Mouse (Mus musculus): ENCODE data around the gene Anxa6. TPM values are rescaled to one million over a fixed set of nuclear protein-coding genes. Genes with fewer than 3 reads are reported as not detected.
A peak's percentile ranks its signal among the peaks of the same experiment; 100 is the strongest.

Gene Anxa6
- total and polyA plus RNA-seq, 3 experiments: 115 to 168 (median 162) TPM

DNA sequence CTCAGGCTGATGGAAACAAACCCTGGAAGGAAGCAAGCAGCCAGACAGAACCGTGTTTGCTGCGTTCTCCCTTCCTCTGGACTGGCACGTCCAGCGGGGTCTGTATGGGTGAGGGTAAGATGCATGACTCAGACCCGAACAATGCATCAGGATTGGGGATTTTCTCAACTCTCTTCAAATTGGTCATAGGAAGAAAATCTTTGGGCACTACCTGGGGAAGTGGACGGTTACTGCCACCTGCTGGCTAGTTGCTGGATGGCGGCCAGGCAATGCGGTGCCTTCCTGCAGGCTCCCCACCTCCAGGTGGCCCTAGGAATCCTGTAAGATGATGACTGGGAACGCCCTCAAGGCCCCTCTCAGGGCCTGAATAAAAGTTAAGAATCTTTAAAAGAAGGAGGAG is 6.3 kb upstream of the Anxa6 start (continued):
- TF ChIP-seq KAT2A (IDR thresholded peaks at IDR 0.05; ENCODE audit: insufficient replicate concordance, low read length): no peak
- TF ChIP-seq UBTF (IDR thresholded peaks at IDR 0.05; ENCODE audit: low read depth, low read length): no peak
- peak; percentile 79; the same call in 1 of the 2 replicates for TF ChIP-seq SIN3A (IDR thresholded peaks at IDR 0.05; ENCODE audit: low read length)
- TF ChIP-seq JUND (conservative IDR thresholded peaks at IDR 0.05; ENCODE audit: low read depth, low read length): no peak; the same call in none of the 2 replicates
- 0 out of 2 replicates have a peak, but pooled peaks have one; percentile 17 for TF ChIP-seq ETS1 (conservative IDR thresholded peaks at IDR 0.05; ENCODE audit: low read depth, low read length)
- TF ChIP-seq JUN (IDR thresholded peaks at IDR 0.05; ENCODE audit: insufficient read depth, low read depth, low read length): no peak
- TF ChIP-seq POLR2AphosphoS2 (IDR thresholded peaks at IDR 0.05; ENCODE audit: low read depth, low read length): no peak
- TF ChIP-seq USF2 (conservative IDR thresholded peaks at IDR 0.05; ENCODE audit: low read depth, low read length): no peak
- no peak; the same call in 1 of the 2 replicates for TF ChIP-seq HCFC1 (IDR thresholded peaks at IDR 0.05; ENCODE audit: low read depth, low read length)
- peak; percentile 77 for TF ChIP-seq MEF2A (IDR thresholded peaks at IDR 0.05; ENCODE audit: borderline replicate concordance, low read depth, low read length)
- no peak for TF ChIP-seq ZKSCAN1 (IDR thresholded peaks at IDR 0.05; ENCODE audit: borderline replicate concordance, low read depth, low read length)
- TF ChIP-seq TCF12 (IDR thresholded peaks at IDR 0.05; ENCODE audit: low read depth, low read length): peak; percentile 71; the same call in 1 of the 2 replicates
- TF ChIP-seq ZC3H11A (IDR thresholded peaks at IDR 0.05; ENCODE audit: low read depth, low read length): peak; percentile 99
- TF ChIP-seq MAZ (IDR thresholded peaks at IDR 0.05; ENCODE audit: low read depth, low read length): peak; percentile 86
- 0 out of 2 replicates have a peak, but pooled peaks have one; percentile 59 for TF ChIP-seq MYC (IDR thresholded peaks at IDR 0.05; ENCODE audit: low read depth, low read length)
- peak; percentile 39; the same call in 1 of the 2 replicates for TF ChIP-seq E2F4 (IDR thresholded peaks at IDR 0.05; ENCODE audit: insufficient replicate concordance, low read depth, low read length)
- TF ChIP-seq MAX (IDR thresholded peaks at IDR 0.05; ENCODE audit: low read length): peak; percentile 67; the same call in 1 of the 2 replicates
- peak; percentile 63; the same call in 1 of the 2 replicates for TF ChIP-seq MXI1 (IDR thresholded peaks at IDR 0.05; ENCODE audit: low read depth, low read length)
- TF ChIP-seq CTCF (conservative IDR thresholded peaks at IDR 0.05 in 1 of 2, IDR thresholded peaks at IDR 0.05 in 1 of 2; ENCODE audit: low read depth in 2 of 2, low read length in 2 of 2): peak; percentile 74 to 99
- TF ChIP-seq BHLHE40 (IDR thresholded peaks at IDR 0.05; ENCODE audit: low read depth, low read length): no peak
- TF ChIP-seq CHD2 (IDR thresholded peaks at IDR 0.05; ENCODE audit: low read length): peak; percentile 58; the same call in 1 of the 2 replicates
- TF ChIP-seq NELFE (IDR thresholded peaks at IDR 0.05; ENCODE audit: low read depth, low read length): peak; percentile 81; the same call in 1 of the 2 replicates
- peak; percentile 39 for TF ChIP-seq EP300 (IDR thresholded peaks at IDR 0.05; ENCODE audit: low read length)

GRCm38 (mm10) chr11:55036601-55037000 is 3.4 kb upstream of the Anxa6 start:
- in situ Hi-C loops (cut with MboI; ENCODE audit: low pct_ligation_motif_present, low pct_unique_long_range_greater_than_20kb, low sequenced_read_pairs): no loop called here
- no peak overlapping the region for H3K27ac ChIP-seq (ENCODE audit: insufficient read depth, low read depth)
- TF ChIP-seq NELFE (IDR thresholded peaks at IDR 0.05; ENCODE audit: low read depth, low read length): no peak
- TF ChIP-seq CHD2 (IDR thresholded peaks at IDR 0.05; ENCODE audit: low read length): no peak
- no peak for TF ChIP-seq JUND (conservative IDR thresholded peaks at IDR 0.05; ENCODE audit: low read depth, low read length)
- H3K4me1 ChIP-seq (ENCODE audit: control insufficient read depth in 1 of 2, insufficient read depth in 2 of 2): peaks cover 16 to 39% of the 10 kb centered on the region in 2 experiments
- no peaks in the 10 kb centered on the region for H3K27me3 ChIP-seq (replicated peaks)
- no peak overlapping the region for H3K4me3 ChIP-seq (replicated peaks in 1 of 3; ENCODE audit: low read depth in 2 of 3, low read length in 2 of 3, poor library complexity in 1 of 3)
- no peaks in the 10 kb centered on the region for H3K36me3 ChIP-seq (replicated peaks in 1 of 2; ENCODE audit: control insufficient read depth in 1 of 2, insufficient read depth in 1 of 2, low read length in 1 of 2)
- dilution Hi-C loops (cut with MboI; ENCODE audit: extremely low pct_ligation_motif_present, extremely low pct_unique_long_range_greater_than_20kb, low sequenced_read_pairs): no loop called here
- no peak overlapping the region for H3K9ac ChIP-seq (ENCODE audit: insufficient read depth, low read depth)
- H3K79me2 ChIP-seq (replicated peaks; ENCODE audit: control insufficient read depth, extremely low read depth, insufficient read depth, poor library complexity, severe bottlenecking): peaks cover 15% of the 10 kb centered on the region
- no peak overlapping the region for H3K4me2 ChIP-seq (ENCODE audit: insufficient read depth, low read depth, poor library complexity, severe bottlenecking)
- DNase-seq (ENCODE audit: extremely low read depth): no peak
- no peaks in the 10 kb centered on the region for H3K9me3 ChIP-seq (replicated peaks; ENCODE audit: low read length)

Measured in CH12.LX (cell line).